Mouse (Mus musculus) brown adipose tissue, adult 24 weeks (tissue): ENCODE data around the gene Nr5a2. TPM values are rescaled to one million over a fixed set of nuclear protein-coding genes. Genes with fewer than 3 reads are reported as not detected.

ENCODE experiments used
- H3K27ac ChIP-seq: fragments of 200-500 bp; replicated peaks from 2 replicates; pipeline ENCODE4 v1.5.1; 2012; ENCODE audit warnings: low read depth, mild to moderate bottlenecking, low read length
- H3K4me1 ChIP-seq: fragments of 200-500 bp; 2 replicates; pipeline ENCODE4 v1.6.1; 2012; ENCODE audit warnings: low read length, mixed read lengths; ENCODE audit not compliant: control insufficient read depth, insufficient read depth, insufficient read length
- H3K4me3 ChIP-seq: fragments of 200-500 bp; 2 replicates; pipeline ENCODE4 v1.5.1; 2012; ENCODE audit warnings: low read depth, mild to moderate bottlenecking, low read length, moderate library complexity; ENCODE audit not compliant: insufficient read depth
- polyA plus RNA-seq: library from polyadenylated mRNA; stranded (reverse); fragments of >200 nt; gene quantifications from 2 replicates; pipeline ENCODE4 v1.2.4, GENCODE M21; 2012; ENCODE audit not compliant: missing spikeins, insufficient read depth, insufficient read length

Gene Nr5a2
- polyA plus RNA-seq, 1 experiment: 0.20 TPM

DNA sequence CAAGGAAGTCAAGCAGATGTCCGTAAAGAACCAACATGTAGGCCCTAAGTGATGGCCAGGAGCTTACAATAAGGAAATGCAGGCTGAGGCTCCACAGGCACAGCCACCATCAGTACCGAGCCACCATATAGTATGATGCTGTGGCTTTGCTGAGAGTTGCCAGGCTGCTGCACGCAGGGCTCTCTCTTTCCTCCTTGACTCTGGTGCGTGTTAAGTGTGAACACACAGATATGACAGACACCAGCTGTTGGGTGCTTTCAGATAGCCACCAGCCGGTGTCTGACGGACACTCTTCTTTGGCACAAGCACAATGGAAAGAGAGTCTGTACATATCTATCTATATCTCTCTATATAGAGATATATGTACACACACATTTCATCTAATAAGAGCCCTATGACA, 97.0 kb downstream of the Nr5a2 start:
- peaks cover 6% of the 10 kb centered on the region for H3K4me1 ChIP-seq
- no peak overlapping the region for H3K4me3 ChIP-seq
- no peak overlapping the region for H3K27ac ChIP-seq

DNA sequence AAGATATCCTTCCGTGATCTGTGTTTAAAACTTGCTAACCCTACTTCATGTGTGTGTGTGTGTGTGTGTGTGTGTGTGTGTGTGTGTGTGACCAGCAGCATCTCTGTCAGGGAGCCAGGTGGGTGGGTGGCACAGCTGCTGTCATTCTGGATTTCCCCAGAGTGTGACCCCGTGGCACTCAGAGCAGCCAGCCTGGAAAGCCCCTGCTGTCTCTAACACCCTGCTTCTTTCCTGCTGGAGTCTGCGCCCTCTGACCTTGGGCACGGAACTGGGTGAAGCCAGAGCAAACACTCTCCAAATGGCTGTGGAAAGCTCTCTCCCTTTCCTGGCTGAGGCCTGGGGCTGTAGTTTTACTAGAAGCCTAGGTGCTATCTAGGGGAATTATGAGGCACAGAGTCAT, 100.8 kb downstream of the Nr5a2 start:
- peaks cover 6% of the 10 kb centered on the region for H3K4me1 ChIP-seq
- no peak overlapping the region for H3K27ac ChIP-seq
- H3K4me3 ChIP-seq: no peak overlapping the region

DNA sequence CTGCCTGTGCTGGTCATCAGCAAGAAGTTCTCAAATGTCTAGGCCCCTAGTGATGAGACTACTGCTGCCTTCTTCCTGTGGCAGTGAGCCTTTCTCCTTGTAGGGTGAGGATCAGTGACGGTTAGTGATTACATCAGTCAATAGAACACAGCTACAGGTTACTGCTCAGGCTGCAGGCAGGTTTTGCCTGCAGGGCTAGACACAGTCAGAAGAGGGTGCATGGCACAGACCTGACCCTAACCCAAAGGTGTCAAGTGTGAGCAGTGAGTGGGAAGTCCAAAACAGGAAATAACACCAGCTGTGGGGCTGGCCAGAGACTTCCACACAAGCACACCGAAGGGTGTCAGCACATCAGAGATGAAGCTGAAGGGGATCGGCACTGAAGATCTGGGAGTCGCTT, 101.5 kb downstream of the Nr5a2 start:
- H3K4me1 ChIP-seq: peaks cover 6% of the 10 kb centered on the region
- H3K4me3 ChIP-seq: no peak overlapping the region
- no peak overlapping the region for H3K27ac ChIP-seq

DNA sequence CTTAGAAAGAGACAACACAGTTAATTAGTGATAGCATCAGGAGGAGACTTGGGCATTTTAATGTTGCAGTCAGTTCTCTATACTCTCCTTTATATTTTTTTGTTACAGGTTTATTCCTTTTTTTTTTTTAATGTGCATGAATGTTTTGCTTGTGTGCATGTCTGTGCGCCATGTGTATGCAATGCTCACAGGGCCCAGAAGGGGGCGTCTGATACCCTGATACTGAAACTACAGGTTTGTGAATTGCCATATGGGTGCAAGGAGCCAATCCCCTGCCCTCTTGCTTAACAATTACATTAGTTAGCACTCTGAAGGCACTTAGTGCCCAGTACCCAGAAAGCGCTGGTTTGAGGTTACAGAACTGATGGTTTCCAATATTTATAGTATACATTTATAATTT, 104.1 kb downstream of the Nr5a2 start:
- Histone ChIP-seq H3K4me3 (no peak overlapping the region), H3K27ac (no peak overlapping the region), H3K4me1 (peaks cover 6% of the 10 kb centered on the region)

DNA sequence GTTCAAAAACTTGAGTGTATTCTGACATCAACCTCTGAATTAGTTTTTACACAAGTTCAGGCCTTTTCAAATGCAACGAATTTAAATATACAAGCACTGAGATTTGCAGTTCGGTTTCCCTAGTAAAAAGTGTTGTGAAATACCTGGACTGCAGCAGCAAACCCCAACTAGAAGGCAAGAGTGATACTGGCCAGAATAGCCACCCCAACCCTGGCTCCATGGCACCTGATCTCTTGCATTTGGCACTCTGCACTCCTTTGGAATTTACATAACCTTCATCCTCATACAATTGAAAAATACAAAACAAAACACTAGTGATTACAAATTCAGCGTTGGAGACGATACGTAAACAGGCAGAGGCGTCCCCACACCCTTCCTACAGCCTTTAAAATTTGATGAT, 111.5 kb downstream of the Nr5a2 start:
- Histone ChIP-seq H3K4me3 (no peak overlapping the region), H3K27ac (no peak overlapping the region), H3K4me1 (no peaks in the 10 kb centered on the region)

DNA sequence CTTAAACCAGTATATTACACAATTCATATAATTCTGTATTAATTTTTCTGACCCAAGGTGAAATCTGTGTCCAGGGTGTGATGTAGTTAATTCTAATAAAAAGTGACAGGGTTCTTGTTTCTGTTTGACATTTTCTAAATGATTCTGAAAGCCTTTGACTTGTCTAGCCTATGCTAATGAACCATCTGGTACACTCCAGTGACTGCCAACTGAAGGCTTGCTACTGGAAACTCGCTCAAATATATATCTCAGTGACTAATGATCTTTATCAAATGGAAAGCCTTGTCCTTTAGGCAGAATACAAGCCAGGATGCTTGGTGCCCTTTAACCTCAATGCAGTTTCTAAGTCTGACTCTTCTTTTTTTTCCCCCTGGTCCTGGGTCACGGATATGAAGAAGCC, 114.2 kb downstream of the Nr5a2 start:
- Histone ChIP-seq H3K4me3 (no peak overlapping the region), H3K27ac (no peak overlapping the region), H3K4me1 (no peaks in the 10 kb centered on the region)

DNA sequence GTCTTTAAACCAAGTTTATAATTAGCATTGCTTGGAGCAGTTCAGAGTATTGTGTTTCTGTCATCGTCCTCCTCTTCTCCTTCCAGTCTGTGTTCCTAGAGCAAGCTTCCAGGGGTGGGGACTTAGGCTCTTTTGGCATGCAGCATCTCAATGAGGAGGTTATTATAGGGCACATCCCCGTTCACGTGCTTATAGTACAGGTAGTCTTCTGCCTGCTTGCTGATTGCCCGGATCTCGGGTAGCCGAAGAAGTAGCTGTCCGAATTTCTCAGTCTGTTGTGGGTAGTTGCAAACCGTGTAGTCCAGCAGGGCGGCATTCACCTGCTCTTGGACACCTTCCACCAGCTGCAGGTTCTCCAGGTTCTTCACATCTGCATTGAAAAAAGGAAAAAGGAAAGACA, 114.9 kb downstream of the Nr5a2 start:
- Histone ChIP-seq H3K27ac (no peak overlapping the region), H3K4me3 (no peak overlapping the region)

DNA sequence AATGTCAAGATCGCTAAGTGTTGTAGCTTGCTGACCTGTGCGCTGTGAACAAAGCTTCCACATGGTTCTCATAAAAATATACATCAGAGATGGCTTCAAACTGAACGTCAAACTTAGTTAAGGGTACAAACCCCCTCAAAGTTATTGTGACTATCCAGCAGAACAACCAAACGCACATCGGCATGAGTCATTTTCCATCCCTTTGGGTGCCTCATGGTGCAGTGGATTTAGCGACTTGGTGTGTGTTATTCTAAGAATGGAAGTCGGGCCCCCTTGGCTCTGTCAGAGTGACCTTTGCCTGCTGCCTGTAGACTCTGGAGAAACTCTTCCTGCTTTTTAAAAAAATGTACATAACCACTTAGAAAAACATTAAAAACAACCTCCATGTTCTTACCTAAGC, 119.7 kb downstream of the Nr5a2 start:
- no peaks in the 10 kb centered on the region for H3K4me1 ChIP-seq
- H3K27ac ChIP-seq: no peak overlapping the region
- H3K4me3 ChIP-seq: no peak overlapping the region

More for the DNA sequence above, 114.9 kb downstream of the Nr5a2 start:
- no peaks in the 10 kb centered on the region for H3K4me1 ChIP-seq

DNA sequence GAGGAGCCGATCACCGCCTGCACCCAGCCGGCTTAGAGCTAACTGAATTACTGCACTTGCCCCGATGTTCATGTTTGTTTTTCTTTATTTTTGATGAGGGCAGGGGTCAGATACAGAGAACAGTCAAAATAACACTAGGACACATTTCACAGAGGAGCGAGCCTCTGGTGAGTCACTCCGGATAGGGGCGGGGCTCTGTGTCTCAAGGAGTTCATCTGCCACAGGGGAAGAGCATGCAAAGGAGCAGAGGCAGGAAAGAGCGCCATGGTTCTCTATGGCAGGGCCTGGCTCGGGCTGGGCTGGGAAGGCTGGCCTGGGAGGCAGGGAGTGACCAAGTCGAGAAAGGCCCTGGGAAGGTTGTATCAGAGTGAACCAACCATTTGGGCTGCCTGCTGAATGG, 121.0 kb downstream of the Nr5a2 start:
- no peaks in the 10 kb centered on the region for H3K4me1 ChIP-seq
- H3K27ac ChIP-seq: no peak overlapping the region
- no peak overlapping the region for H3K4me3 ChIP-seq

DNA sequence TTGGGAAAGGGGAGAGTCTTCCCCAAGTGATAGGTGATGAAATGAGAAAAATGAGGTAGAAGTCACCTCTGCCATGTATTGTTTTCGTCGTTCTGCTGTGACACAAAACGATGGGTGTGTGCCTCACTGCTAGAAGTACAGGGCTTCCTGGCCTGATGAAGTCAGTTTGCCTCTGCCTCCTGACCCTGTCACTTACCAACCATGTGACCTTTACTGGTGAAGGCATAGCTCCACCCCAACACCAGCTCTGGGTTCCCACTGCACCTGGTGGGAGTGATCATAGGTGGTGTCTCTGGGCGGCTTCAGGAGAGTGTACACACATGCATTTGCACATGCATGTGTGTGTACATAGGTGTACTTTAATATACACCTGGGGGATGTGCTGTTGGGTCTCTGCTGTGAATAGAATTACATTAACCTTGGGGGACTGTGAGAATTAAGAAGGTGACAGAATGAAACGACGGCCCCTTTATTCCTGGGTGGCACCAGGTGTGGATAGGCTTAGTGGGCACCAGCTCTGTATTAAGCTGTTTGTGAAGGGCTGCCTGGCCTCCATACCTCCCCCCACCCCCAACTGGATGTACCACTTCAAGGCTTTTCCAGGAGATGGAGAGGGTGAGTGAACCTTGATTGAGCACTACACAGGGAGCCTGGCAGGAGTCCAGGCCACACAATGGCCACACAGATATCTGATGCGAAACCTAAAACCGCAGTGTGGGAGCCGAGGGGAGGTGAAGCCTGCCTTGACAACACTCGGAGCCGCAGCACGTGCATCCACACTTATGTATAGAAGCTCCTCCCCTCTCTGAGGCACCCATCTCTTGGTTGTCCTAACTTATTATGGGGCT, 127.7 kb downstream of the Nr5a2 start:
- H3K4me1 ChIP-seq: no peaks in the 10 kb centered on the region
- no peak overlapping the region for H3K4me3 ChIP-seq
- H3K27ac ChIP-seq: no peak overlapping the region

DNA sequence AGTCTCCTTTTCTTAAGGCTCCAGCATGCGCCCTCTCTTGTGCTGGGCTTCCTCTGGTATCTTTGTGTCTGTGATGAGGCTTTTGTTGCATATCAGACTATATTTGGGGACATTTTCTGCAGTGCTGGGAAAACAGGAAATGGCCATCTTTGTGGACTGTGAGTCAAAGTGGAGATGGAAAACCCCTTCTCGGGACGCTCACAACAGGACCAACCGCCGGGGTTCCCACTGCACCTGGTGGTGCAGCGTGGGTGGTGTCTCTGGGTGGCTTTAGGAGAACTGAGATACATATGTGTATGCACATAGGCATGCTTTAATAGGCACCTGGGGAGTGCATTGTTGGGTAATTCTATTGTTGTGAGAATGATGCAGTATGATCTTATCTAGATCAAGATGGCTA, 129.3 kb downstream of the Nr5a2 start:
- H3K4me1 ChIP-seq: no peaks in the 10 kb centered on the region
- no peak overlapping the region for H3K4me3 ChIP-seq
- no peak overlapping the region for H3K27ac ChIP-seq

DNA sequence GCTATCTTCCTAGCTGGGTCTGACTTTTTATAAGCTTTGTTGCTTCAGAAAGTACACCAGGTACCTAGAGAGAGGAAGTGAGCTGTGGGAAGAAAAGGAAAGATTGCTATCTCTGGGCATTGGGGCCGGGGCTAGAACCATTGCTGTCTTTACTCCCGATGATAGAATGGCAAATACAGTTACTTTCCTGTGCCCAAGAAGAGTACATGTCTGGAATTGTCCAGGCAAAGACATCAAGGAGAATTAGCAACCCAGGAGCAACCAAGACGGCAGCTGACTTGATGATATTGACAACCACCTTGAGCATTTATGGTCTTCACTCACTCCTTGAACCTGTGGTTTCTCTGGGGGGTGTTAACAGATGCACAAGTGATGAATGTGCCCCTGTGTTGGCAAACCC, 130.3 kb downstream of the Nr5a2 start:
- H3K27ac ChIP-seq: no peak overlapping the region
- no peak overlapping the region for H3K4me3 ChIP-seq
- H3K4me1 ChIP-seq: no peaks in the 10 kb centered on the region; the same call in 1 of the 2 replicates

DNA sequence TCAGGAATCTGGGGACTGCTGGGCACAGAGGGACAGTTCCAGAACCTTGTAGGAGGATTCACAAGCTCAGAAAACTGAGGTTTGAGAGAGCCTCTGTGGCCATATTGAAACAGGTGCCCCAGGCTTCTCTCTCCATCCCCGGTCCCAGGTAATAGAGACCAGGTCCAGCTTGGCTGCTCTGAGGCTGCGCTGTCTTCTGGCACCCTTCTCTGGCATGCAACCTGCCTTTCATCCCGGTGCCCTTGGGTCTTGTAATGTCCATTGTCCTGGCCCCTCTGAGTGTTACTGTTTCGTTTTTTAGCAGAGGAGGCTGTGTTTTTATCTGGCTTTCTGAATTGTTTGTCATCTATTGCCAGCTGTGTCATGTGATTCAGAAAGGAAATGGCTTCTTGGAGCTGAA, 136.4 kb downstream of the Nr5a2 start:
- H3K4me3 ChIP-seq: no peak overlapping the region

DNA sequence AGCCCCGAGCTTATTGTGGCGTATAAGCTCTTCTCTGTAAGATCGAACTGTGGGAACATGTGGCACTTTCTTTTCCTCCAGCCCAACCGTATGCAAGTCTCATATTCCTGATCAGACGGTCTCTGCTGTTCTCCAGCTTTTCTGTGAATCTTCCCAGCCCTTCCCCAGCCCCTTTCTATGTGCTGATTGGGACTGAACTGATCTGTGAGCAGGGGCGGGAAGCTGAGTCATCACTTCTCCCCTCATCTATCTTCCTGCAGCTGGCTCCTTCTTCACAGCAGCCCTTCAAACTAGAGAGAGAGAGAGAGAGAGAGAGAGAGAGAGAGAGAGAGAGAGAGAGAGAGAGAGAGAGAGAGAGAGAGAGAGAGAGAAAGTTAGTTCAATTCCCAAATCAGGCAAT, 159.6 kb downstream of the Nr5a2 start:
- Histone ChIP-seq H3K4me1 (no peaks in the 10 kb centered on the region), H3K4me3 (no peak overlapping the region), H3K27ac (no peak overlapping the region)

More for the DNA sequence above, 136.4 kb downstream of the Nr5a2 start:
- H3K4me1 ChIP-seq: peaks cover 2% of the 10 kb centered on the region; the same call in 1 of the 2 replicates
- H3K27ac ChIP-seq: no peak overlapping the region

DNA sequence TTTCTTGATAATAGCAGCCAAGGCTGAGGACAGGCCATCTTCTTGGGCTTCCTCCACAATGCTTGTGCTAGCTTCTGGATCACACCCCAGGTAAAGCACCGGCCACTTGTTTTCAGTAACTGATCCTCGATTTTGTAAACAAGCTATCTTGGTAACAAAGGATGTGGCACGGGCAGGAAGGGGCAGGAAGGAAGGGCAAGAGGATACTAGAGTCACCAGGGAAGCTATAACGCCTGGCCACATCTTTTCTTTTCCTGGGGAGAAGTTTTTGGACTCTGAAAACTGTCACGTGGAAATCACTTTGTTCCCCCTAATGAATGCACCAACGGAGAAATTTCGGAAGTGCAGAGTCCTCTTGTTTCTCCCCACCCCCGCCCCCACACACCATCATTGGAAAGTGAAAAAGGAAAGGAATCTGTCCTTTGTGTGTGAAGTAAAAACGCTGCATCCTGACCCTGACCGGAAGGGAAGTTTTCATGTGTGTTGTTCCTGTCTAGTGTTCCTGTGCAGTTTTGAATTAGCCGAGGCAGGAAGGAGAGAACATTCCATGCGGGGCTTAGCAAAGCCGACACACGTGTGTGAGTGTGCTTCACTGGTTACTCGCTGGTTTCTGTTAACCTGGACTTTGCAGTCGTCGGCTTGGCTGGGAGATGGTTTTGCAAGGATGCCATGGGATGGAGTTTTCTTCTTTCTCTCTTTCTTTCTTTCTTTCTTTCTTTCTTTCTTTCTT, 163.7 kb downstream of the Nr5a2 start:
- no peaks in the 10 kb centered on the region for H3K4me1 ChIP-seq
- 0 out of 2 replicates have a peak overlapping the region, but pooled peaks have one; percentile 6 for H3K4me3 ChIP-seq
- H3K27ac ChIP-seq: peak overlapping the region; percentile 49; the same call in 1 of the 2 replicates
